Mouse (Mus musculus): ENCODE measurements at regions not wholly inside any gene's neighbourhood (a gene's known extent, or its start where the extent isn't known, plus 50 kb on each side); places are given as distances from the start of the nearest gene placed in this dataset.

DNA sequence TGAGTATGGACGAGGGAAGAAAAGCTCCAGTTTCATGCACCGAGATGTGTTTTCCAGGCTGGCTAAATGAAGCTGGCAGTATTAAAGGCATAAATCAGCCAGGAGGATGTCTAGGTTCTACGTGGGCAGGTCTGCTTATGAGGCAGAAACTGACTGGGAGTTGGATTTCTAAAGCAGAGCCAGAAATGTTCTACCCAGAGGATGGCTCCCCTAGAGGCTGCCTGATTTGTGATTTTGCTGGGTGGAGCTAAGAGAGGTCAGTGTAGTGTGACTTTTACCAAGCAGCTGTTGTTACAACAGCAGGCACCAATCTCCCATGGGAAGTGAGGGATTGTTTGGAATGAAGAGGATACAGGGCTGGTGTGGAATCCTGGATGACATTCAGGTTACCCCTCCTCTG, 686.0 kb downstream of the Gm9195 start:
- Histone ChIP-seq H3K27ac (no peak overlapping the region), H3K36me3 (no peaks in the 10 kb centered on the region), H3K4me2 (no peak overlapping the region), H3K27me3 (no peaks in the 10 kb centered on the region), H3K4me3 (no peak overlapping the region), H3K9ac (no peak overlapping the region), H3K4me1 (no peaks in the 10 kb centered on the region), H3K9me3 (no peaks in the 10 kb centered on the region)
- ATAC-seq (ENCODE audit: borderline replicate concordance, extremely low read depth, low FRiP score, low TSS enrichment): no peak
- 65% methylated on average over 3 of the region's 3 CpGs for WGBS

DNA sequence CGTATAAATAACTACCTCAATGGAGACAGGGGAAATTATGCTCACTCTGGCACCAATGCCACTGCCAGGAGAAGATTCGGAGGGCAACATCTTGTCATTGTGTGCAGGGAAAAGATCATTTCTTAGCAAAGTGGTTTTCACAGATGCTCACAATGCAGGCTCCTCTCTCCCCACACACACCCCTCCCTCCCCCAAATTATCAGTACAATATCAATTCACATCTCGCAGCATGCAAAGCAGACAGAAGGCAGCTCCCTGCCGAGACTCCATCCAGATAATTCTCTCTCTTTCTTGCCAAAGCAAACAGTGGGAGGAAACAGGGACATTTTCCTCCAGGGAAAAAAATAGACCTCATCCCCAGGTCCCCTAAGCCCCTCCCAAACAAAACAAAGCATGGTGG, 691.8 kb downstream of the Gm9195 start:
- no peak for ATAC-seq (ENCODE audit: borderline replicate concordance, extremely low read depth, low FRiP score, low TSS enrichment)
- Histone ChIP-seq H3K4me1 (no peaks in the 10 kb centered on the region), H3K4me2 (no peak overlapping the region), H3K27ac (no peak overlapping the region), H3K36me3 (no peaks in the 10 kb centered on the region), H3K9me3 (no peaks in the 10 kb centered on the region), H3K9ac (no peak overlapping the region), H3K27me3 (no peaks in the 10 kb centered on the region), H3K4me3 (no peak overlapping the region)
- WGBS: 52% methylated on average over 4 of the region's 4 CpGs

DNA sequence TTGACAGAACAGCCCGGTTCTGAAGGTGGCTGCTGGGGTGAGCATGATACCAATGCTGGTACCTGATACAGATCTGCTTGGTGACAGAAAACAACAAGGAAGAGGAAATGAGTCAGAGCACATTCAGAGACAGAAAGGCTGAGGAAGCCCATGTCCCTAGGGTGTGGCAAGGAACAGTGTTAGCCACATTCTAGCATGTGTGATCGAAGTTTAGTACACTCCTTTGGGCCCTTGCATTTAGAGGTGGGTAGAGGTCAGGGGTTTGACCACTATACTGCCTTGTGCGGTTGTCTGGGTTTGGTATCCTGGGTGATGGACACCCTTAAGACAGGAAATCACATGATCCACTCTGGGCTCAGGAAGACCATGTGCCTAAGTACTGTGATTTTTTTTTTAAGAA, 695.9 kb downstream of the Gm9195 start:
- H3K4me1 ChIP-seq: no peaks in the 10 kb centered on the region

DNA sequence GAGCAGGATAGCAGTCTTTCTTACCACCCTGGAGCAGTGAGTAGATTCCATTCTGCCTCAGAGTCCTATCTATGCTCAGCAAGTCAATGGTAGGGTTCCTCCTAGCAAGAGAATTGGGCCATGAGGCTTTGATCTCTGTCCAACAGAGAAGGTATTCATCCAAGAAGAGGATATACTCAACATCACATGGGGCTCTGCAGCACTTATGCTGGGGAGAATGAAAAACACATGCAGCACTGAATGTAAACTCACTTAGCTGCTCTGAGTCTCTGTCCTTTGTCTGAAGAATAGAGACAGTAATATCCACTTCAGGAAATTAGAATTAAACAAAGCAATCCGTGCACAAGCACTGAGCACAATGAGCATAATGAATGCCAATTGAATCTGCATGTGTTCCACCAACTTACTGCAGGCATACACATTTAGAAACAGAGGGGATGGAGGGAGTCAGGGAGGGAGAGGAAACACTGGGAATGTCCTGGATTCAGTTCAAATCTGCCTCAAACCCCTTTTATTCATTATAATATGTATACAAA, 714.6 kb downstream of the Gm9195 start:
- H3K27ac ChIP-seq: no peak overlapping the region
- no peak overlapping the region for H3K4me3 ChIP-seq
- H3K9ac ChIP-seq: no peak overlapping the region
- H3K4me1 ChIP-seq: no peaks in the 10 kb centered on the region
- no peaks in the 10 kb centered on the region for H3K36me3 ChIP-seq
- no peaks in the 10 kb centered on the region for H3K9me3 ChIP-seq
- no peak for ATAC-seq (ENCODE audit: borderline replicate concordance, extremely low read depth, low FRiP score, low TSS enrichment)
- no peaks in the 10 kb centered on the region for H3K27me3 ChIP-seq
- 54% methylated on average over 1 of the region's 1 CpGs for WGBS
- no peak overlapping the region for H3K4me2 ChIP-seq

More for the DNA sequence above, 695.9 kb downstream of the Gm9195 start:
- 60% methylated on average over 3 of the region's 3 CpGs for WGBS
- ATAC-seq (ENCODE audit: borderline replicate concordance, extremely low read depth, low FRiP score, low TSS enrichment): no peak
- Histone ChIP-seq H3K27ac (no peak overlapping the region), H3K4me2 (no peak overlapping the region), H3K27me3 (no peaks in the 10 kb centered on the region), H3K9me3 (no peaks in the 10 kb centered on the region), H3K9ac (no peak overlapping the region), H3K4me3 (no peak overlapping the region), H3K36me3 (no peaks in the 10 kb centered on the region)

DNA sequence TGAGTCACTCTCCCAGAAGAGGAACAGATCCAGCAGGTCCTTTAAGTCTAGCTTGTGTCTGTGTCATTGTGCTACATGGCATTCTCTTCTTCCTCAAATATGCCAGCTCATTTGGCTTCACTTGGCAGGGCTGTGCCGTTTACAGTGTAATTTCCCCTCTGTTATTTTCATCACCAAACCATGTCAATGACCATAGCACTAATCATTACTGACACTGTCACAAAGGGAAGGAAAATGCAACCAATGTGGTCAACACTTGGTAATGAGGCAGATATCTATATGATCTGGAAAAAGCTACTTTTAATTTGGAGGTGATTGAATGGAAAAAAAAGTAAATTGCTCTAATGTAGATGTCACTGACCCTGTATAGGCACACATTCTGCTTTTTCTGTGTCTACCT, 724.8 kb downstream of the Gm9195 start:
- Histone ChIP-seq H3K4me1 (no peaks in the 10 kb centered on the region), H3K4me2 (no peak overlapping the region), H3K9ac (no peak overlapping the region), H3K36me3 (no peaks in the 10 kb centered on the region), H3K27me3 (no peaks in the 10 kb centered on the region), H3K4me3 (no peak overlapping the region), H3K27ac (no peak overlapping the region), H3K9me3 (no peaks in the 10 kb centered on the region)
- ATAC-seq (ENCODE audit: borderline replicate concordance, extremely low read depth, low FRiP score, low TSS enrichment): no peak
- 78% methylated on average over 1 of the region's 1 CpGs for WGBS

DNA sequence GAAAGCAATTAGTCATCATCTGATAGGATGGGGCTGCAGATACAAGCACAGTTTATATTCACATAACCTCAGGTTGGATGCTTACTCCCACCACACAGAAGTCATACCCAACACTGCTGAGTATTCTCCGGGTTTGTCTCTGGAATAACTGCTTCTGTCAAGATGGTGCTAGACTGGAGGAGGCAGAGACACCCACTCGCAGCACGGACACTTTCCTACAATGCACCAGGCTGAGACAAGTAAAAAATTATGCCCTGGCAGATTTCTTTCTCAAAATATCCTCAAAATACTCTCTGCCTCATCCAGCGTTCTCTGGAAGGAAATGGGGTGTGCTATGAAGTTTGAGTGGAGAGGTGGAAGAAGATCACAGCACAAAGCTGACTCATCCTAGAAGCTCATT, 763.1 kb downstream of the Gm9195 start:
- WGBS: 82% methylated on average over 4 of the region's 4 CpGs
- H3K9me3 ChIP-seq: no peaks in the 10 kb centered on the region
- no peak overlapping the region for H3K9ac ChIP-seq
- H3K27me3 ChIP-seq: no peaks in the 10 kb centered on the region
- ATAC-seq (ENCODE audit: borderline replicate concordance, extremely low read depth, low FRiP score, low TSS enrichment): no peak
- H3K27ac ChIP-seq: no peak overlapping the region
- H3K4me1 ChIP-seq: peaks cover under 1% of the 10 kb centered on the region; the same call in 1 of the 2 replicates
- H3K36me3 ChIP-seq: no peaks in the 10 kb centered on the region
- H3K4me3 ChIP-seq: no peak overlapping the region
- no peak overlapping the region for H3K4me2 ChIP-seq

DNA sequence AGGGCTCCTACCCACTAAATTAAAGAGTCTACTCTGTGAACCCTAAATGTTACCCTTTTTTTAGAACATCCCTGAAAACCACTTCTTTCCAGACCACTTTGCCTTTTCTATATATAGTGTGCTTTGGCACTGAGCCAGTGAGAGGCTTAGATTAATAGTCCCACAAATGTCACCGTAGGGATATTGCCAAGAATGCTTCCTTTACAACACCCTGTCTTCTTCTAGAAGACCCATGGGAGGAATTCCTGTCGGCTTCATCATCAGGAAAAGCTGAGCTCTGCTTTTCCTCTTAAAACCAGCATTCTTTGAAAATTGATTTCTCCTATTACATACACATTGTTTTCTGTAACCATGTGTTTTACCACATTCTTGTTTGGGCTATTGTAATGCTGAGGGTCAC, 768.1 kb downstream of the Gm9195 start:
- Histone ChIP-seq H3K9ac (no peak overlapping the region), H3K27ac (no peak overlapping the region), H3K4me2 (no peak overlapping the region), H3K9me3 (no peaks in the 10 kb centered on the region), H3K4me3 (no peak overlapping the region), H3K4me1 (peaks cover 4% of the 10 kb centered on the region; the same call in 1 of the 2 replicates), H3K27me3 (no peaks in the 10 kb centered on the region), H3K36me3 (no peaks in the 10 kb centered on the region)
- WGBS: 18% methylated on average over 2 of the region's 2 CpGs
- no peak for ATAC-seq (ENCODE audit: borderline replicate concordance, extremely low read depth, low FRiP score, low TSS enrichment)

DNA sequence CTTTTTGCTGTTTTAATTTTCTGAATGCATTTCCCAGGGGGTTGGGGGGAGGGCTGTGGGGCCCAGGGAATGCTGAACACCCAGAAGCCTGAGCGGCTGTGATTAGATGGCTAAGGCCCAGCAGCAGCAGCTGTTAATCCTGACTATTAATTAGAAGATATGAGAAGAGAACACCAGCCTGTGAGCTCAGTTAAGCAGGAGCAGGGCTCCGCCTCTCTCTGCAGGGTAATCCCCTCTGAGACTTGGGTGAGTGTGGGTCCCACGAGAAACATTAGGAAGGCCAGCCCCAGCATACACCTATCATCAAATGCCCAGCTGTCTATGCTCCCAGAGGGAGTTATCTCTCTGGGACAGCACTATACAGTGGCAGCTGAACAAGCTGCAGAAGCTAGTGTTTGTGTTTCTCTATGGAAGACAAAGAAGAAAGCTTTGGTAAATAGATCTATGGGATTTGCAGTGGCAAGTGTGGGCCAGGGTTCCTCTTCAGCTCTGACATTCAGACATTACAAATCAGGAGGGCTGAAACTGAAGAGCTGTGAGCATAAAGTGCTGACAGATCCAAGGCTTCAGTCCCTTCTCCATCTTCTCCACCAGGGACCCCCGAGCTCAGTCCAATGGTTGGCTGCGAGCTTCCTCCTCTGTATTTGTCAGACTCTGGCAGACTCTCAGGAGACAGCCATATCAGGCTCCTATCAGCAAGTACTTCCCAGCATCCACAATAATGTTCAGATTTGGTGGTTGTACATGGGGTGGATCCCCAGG, 781.9 kb downstream of the Gm9195 start:
- no peak for ATAC-seq (ENCODE audit: borderline replicate concordance, extremely low read depth, low FRiP score, low TSS enrichment)
- Histone ChIP-seq H3K4me2 (no peak overlapping the region), H3K9ac (no peak overlapping the region), H3K4me3 (no peak overlapping the region), H3K4me1 (no peaks in the 10 kb centered on the region), H3K27ac (no peak overlapping the region), H3K9me3 (no peaks in the 10 kb centered on the region), H3K36me3 (no peaks in the 10 kb centered on the region), H3K27me3 (no peaks in the 10 kb centered on the region)
- WGBS: 37% methylated on average over 5 of the region's 5 CpGs

DNA sequence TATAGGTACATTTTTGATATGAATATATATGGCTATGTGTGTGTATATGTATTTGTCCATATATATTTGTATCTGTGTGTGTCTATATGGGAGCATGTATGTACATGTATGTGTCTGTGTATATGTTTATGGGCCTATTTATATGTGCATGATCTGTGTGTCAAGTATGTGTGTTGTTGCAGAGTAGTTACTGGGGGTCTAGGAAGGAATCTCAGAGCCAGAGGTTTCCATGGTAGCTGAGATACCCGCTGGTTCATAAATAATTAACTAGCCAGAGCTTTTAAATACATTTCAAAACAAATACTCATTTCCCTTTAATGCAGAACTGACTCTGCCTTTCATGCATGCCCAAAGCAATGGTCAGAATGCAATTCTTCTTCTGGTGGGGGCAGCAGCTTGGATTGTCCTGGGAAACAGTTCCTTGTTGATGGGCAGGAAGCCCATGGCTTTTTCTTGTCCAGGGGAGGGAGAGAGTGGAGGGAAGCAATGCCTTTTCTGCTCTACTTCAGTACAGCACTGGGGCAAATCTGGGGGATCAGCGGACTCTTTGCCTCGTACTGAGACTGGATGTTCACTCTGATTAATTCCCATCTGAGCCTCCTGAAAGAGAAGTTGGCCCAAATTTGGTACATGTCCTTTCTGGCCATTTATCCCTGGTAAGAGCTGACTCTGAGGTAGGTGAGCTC, 798.7 kb downstream of the Gm9195 start:
- Histone ChIP-seq H3K4me3 (no peak overlapping the region), H3K9ac (no peak overlapping the region), H3K4me1 (no peaks in the 10 kb centered on the region), H3K27ac (no peak overlapping the region), H3K36me3 (no peaks in the 10 kb centered on the region), H3K4me2 (no peak overlapping the region), H3K27me3 (no peaks in the 10 kb centered on the region), H3K9me3 (no peaks in the 10 kb centered on the region)
- no peak for ATAC-seq (ENCODE audit: borderline replicate concordance, extremely low read depth, low FRiP score, low TSS enrichment)
- WGBS: 59% methylated on average over 3 of the region's 3 CpGs

DNA sequence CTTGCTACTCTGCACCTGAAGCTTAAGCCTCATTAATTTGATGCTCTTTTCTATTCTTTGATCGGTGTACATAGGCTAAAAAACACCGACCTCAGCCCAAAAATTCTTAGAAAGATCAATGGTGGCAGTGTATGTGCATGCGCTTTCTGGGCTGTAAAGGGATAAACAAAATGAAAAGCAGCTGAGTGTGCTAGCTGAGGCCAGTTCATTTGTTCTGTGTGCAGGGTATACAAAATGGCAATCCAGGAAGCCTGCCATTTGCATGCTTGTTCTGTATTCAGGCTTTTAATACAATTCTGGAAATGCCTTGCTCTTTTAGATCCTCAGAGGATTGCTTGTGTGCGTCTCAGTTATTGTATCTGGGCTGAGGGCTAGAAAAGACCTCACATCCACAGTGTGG, 817.1 kb downstream of the Gm9195 start:
- no peaks in the 10 kb centered on the region for H3K27me3 ChIP-seq
- no peaks in the 10 kb centered on the region for H3K9me3 ChIP-seq
- H3K4me1 ChIP-seq: no peaks in the 10 kb centered on the region
- H3K4me2 ChIP-seq: no peak overlapping the region
- WGBS: 90% methylated on average over 4 of the region's 4 CpGs
- no peak overlapping the region for H3K4me3 ChIP-seq
- H3K27ac ChIP-seq: no peak overlapping the region
- no peaks in the 10 kb centered on the region for H3K36me3 ChIP-seq
- ATAC-seq (ENCODE audit: borderline replicate concordance, extremely low read depth, low FRiP score, low TSS enrichment): no peak
- H3K9ac ChIP-seq: no peak overlapping the region

DNA sequence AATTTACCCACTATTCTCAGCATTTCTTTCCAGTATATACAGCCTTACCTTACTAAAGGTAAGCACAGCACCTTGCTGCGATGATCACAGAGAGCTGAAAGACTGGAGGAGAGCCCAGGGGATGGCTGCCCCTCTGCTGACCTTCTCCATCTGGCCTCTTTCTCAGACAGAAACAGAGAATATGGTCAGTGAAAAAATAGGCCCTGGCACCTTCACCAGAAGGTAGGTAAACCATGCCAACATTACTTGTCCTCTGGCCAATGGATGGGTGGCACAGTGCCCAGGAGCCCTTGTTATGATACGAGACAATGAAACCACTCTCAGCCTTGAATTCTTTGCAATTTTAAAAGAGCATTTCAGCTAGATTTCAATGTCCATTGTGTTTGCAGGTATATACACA, 817.8 kb downstream of the Gm9195 start:
- H3K9me3 ChIP-seq: no peaks in the 10 kb centered on the region
- WGBS: 75% methylated on average over 2 of the region's 2 CpGs
- H3K27me3 ChIP-seq: no peaks in the 10 kb centered on the region
- H3K4me3 ChIP-seq: no peak overlapping the region
- ATAC-seq (ENCODE audit: borderline replicate concordance, extremely low read depth, low FRiP score, low TSS enrichment): no peak
- no peaks in the 10 kb centered on the region for H3K4me1 ChIP-seq
- H3K9ac ChIP-seq: no peak overlapping the region
- H3K4me2 ChIP-seq: no peak overlapping the region
- no peaks in the 10 kb centered on the region for H3K36me3 ChIP-seq
- no peak overlapping the region for H3K27ac ChIP-seq

DNA sequence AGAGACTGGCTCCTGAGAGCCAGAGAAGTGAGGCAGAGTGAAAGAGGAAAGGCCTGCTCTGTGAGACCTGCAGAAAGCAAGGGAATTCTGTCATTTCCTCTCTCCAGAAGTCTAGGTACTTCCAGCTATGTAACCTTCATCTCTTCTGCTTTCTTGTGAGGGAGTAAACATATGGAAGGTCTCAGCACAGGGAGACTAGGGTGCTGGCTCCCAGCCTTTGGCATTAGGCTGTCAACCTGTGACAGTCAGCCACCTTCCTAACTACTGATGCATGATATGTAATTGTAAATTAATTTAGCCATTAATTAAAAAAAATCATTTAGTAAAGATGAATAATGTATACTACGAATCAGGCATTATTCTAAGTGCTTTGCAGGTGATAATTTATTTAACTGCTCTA, 819.2 kb downstream of the Gm9195 start:
- no peak overlapping the region for H3K27ac ChIP-seq
- H3K36me3 ChIP-seq: no peaks in the 10 kb centered on the region
- no peaks in the 10 kb centered on the region for H3K27me3 ChIP-seq
- 68% methylated on average over 1 of the region's 1 CpGs for WGBS
- no peak for ATAC-seq (ENCODE audit: borderline replicate concordance, extremely low read depth, low FRiP score, low TSS enrichment)
- H3K4me2 ChIP-seq: no peak overlapping the region
- no peak overlapping the region for H3K9ac ChIP-seq
- H3K4me1 ChIP-seq: no peaks in the 10 kb centered on the region
- H3K9me3 ChIP-seq: no peaks in the 10 kb centered on the region
- no peak overlapping the region for H3K4me3 ChIP-seq
